Mouse (Mus musculus) frontal cortex, adult 2 months (tissue): ENCODE results near the gene Bcl3. TPM values are rescaled to one million over a fixed set of nuclear protein-coding genes. Genes with fewer than 3 reads are reported as not detected.

Experiments used
- DNase-seq, 2 experiments: peaks; one replicate each; pipeline ENCODE4 v3.0.0; 2022; ENCODE audit warnings: low spot score in 1 of 2; ENCODE audit errors: extremely low spot score in 1 of 2
- polyA plus RNA-seq: library from polyadenylated mRNA; depleted of rRNA; stranded (reverse); fragments of >200 nt; gene quantifications from 2 replicates; pipeline ENCODE4 v1.2.3, GENCODE M21; 2012

Bcl3 gene
- polyA plus RNA-seq, 1 experiment = 0.56 TPM

GRCm38 (mm10) chr7:19836843-19837242 lies 14.3 kb upstream of the Bcl3 start:
- no peak for DNase-seq

- DNase-seq = no peak
Observed at GRCm38 (mm10) chr7:19834055-19834454, 11.5 kb upstream of the Bcl3 start.

DNA sequence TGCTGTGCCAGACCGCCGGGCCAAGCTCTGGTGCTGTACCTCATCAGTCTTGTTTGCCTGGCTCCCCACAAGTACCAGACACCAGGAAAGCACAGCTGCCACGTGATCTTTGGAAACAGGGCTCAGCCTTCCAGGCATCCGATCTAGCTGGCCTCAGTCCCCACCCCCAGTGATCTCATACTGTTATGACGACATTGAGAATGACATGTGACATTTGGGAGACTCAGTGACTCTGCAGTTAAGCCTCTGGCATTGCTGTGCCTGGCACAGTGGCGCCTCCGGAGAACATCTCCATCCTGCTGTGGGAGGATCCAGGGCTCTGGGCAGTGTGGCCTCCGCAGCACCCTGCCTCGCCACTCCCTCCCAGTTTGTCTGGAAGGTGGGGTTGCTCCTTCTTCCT lies 9.3 kb upstream of the Bcl3 start:
- DNase-seq = no peak

- peak in 1 of 2 experiments; percentile 21 for DNase-seq
Observed at GRCm38 (mm10) chr7:19830682-19831156, 8.1 kb upstream of the Bcl3 start.

- DNase-seq = no peak
Observed at GRCm38 (mm10) chr7:19829694-19830093, 7.1 kb upstream of the Bcl3 start.

DNA sequence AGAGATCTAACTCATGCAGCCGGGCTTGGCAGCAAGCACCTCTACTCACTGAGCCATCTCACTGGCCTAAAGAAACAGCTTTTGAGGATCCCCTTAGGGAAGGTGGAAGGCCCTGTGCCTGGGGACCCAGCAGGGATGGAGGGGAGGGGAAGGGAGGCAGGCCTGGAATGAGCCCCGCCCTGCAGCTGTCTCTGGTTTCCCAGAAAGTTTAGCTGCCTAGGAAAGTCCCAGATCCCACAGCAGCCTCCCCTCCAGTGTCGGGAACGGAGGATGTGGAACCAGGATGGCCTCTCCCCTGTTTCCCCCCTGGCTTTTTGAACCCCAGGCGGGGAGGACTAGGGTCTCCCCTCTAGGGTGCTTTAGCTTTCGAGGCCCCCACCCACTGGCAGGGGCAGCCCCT lies 4.2 kb upstream of the Bcl3 start:
- no peak for DNase-seq

DNA sequence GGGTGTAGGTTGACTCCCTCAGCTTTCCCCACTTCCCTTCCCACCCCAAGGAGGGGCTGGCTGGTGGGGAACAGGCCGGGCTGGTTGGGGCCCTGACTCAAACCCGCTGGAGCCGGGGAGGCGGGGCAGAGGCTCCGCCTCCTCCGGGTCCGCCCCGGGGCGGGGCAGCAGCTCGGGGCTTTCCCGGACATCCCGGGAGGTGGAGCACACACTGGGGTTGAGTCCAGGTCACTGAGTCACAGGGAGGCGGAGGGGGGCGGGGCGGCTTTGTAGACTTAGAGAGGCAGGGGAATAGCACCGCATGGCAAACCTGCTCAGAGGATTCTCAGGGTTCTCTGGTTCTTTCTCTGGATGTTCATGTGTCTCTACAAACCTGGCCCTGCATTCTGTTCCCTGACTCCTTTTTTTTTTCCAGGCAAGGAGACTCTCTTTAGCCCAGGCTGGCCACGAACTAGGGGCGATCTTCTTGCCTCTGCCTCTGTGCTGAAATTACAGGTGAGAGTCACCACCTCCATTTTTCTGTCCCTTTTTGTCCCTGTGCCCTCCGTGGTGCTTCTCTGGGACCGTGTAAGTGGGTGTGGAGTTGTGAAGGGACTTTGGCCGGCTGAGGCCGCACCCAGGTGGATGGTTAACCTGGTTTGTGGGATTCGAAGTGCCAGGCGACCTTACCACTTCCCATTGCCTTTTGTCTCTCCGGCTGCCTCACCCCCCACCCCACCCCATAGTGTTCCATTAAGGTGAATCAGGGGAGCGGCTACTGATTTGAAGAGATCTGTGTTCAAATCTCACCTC lies 1.8 kb upstream of the Bcl3 start:
- DNase-seq = peak in 1 of 2 experiments; percentile 22

GRCm38 (mm10) chr7:19823256-19824181 lies 949 bp upstream of the Bcl3 start:
- no peak for DNase-seq

DNA sequence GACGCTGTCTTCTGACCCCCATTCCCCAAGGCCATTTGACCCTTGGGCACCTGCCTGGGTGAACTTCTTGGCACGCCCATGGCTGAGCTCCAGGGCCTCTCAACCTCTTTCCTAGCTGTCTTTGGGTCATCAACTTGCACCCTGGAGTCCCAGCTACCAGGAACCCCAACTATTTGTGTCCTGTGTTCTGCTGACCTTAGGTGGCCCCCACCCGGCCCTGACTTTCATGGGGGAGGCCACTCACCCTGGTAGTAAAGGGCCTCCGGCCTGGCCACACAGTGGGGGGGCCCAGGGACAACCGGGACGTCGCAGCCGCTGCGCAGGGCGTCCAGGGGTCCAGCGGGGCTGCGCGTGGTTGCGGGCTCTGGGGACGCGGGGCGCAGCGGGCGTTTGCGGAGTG lies 377 bp downstream of the Bcl3 start:
- no peak for DNase-seq

GRCm38 (mm10) chr7:19821633-19822032 lies 937 bp downstream of the Bcl3 start:
- no peak for DNase-seq

- no peak for DNase-seq
Observed at GRCm38 (mm10) chr7:19820347-19821048, 2.1 kb downstream of the Bcl3 start.

GRCm38 (mm10) chr7:19818875-19819274 lies 3.7 kb downstream of the Bcl3 start:
- DNase-seq = no peak

DNA sequence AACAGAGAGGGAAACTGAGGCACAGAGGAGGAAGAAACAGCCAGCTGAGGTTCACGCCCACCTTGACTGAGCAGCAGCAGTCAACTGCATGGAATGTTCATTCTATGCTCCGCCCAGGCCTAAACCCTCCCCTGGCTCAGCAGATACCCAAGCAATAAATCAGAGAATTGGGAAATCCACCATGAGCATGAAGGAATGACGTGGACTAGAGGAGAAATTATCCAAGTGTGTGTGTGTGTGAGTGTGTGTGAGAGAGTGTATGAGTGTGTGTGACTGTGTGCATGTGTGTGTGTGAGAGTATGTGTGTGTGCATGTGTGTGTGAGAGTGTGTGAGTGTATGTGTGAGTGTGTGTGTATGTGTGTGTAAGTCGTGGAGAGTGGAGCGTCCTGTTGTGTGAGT lies 4.1 kb downstream of the Bcl3 start:
- DNase-seq = no peak

- peak in 1 of 2 experiments; percentile 35 for DNase-seq
Observed at GRCm38 (mm10) chr7:19817382-19818105, 5.0 kb downstream of the Bcl3 start.

- peak in 1 of 2 experiments; percentile 47 for DNase-seq
Observed at GRCm38 (mm10) chr7:19816224-19816771, 6.3 kb downstream of the Bcl3 start.

GRCm38 (mm10) chr7:19815296-19816223 lies 7.0 kb downstream of the Bcl3 start:
- no peak for DNase-seq

DNA sequence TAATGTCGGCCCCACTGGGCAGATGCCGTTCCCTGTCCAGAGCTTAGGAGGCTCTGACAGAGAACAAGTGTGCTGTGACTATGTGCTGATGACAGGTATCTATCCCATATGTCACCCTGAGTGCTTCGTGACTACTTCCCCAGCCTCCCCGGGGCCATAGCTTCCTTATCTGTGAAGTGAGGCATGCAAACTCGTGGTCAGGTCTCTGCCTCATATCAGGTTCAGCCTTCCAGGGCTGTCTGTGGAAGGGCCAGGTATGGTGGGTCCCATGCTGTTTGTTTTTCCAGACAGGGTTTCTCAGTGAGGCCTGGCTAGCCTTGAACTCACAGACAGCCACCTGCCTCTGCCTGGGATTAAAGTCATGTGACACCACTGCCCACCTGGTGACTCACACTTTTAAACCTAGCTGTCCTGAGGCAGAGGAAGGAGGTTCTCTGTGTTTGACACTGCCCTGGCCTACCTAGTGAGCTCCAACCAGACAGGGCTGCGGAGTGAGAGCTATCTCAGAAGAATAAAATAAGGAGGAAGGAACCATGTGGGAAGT lies 8.9 kb downstream of the Bcl3 start:
- no peak for DNase-seq

GRCm38 (mm10) chr7:19813161-19813560 lies 9.4 kb downstream of the Bcl3 start:
- no peak for DNase-seq
